Mouse (Mus musculus) midbrain, embryonic 14.5 days (tissue): ENCODE data around the gene Rfx2. TPM values are rescaled to one million over a fixed set of nuclear protein-coding genes. Genes with fewer than 3 reads are reported as not detected.

ENCODE experiments used
- ATAC-seq: fragments of 200-750 bp; cut with Nextera tagmentation; 2 replicates; pipeline ENCODE4 v1.8.0; 2017; ENCODE audit warnings: moderate number of reproducible peaks, moderate library complexity; ENCODE audit not compliant: low FRiP score, low TSS enrichment
- DNase-seq: peaks from one replicate; pipeline ENCODE4 v3.0.0-alpha.2; 2015
- H3K27ac ChIP-seq: fragments of 300-500 bp; sonication (generic); replicated peaks from 2 replicates; pipeline ENCODE4 v1.5.1; 2014; ENCODE audit warnings: mild to moderate bottlenecking, low read depth, low read length, moderate library complexity
- H3K27me3 ChIP-seq: fragments of 300-500 bp; sonication (generic); 2 replicates; pipeline ENCODE4 v1.6.1; 2014; ENCODE audit warnings: low read length, control low read depth, mixed read lengths; ENCODE audit not compliant: control insufficient read depth, insufficient read depth
- H3K36me3 ChIP-seq: fragments of 300-500 bp; sonication (generic); 2 replicates; pipeline ENCODE4 v1.6.1; 2014; ENCODE audit warnings: low read length, control low read depth; ENCODE audit not compliant: control insufficient read depth, insufficient read depth
- H3K4me1 ChIP-seq: fragments of 300-500 bp; sonication (generic); 2 replicates; pipeline ENCODE4 v1.6.1; 2014; ENCODE audit warnings: mild to moderate bottlenecking, antibody characterized with exemption, low read length, control low read depth; ENCODE audit not compliant: control insufficient read depth, insufficient read depth
- H3K4me2 ChIP-seq: fragments of 300-500 bp; sonication (generic); 2 replicates; pipeline ENCODE4 v1.6.1; 2014; ENCODE audit warnings: mild to moderate bottlenecking, low read length, moderate library complexity
- H3K4me3 ChIP-seq: fragments of 300-500 bp; sonication (generic); replicated peaks from 2 replicates; pipeline ENCODE4 v1.5.1; 2014; ENCODE audit warnings: low read depth, low read length
- H3K9ac ChIP-seq: fragments of 300-500 bp; sonication (generic); replicated peaks from 2 replicates; pipeline ENCODE4 v1.6.1; 2014; ENCODE audit warnings: mild to moderate bottlenecking, low read length, moderate library complexity
- H3K9me3 ChIP-seq: fragments of 300-500 bp; sonication (generic); 2 replicates; pipeline ENCODE4 v1.6.1; 2016; ENCODE audit warnings: low read length, control low read depth, mixed read lengths; ENCODE audit not compliant: control insufficient read depth
- whole genome bisulfite sequencing: fragments of 180-500 bp; shearing (Covaris S2); extraction: QIAGEN DNeasy Blood & Tissue Kit; methylation state at CpG from one replicate; pipeline ENCODE4 v1.1.7; 2014; 5-methylcytosine and 5-hydroxymethylcytosine counted together
- polyA plus RNA-seq: library from polyadenylated mRNA; unstranded; fragments of >200 nt; fragmentation: Nextera tagmentation; extraction: Ambion mirVana; gene quantifications from 2 replicates; pipeline ENCODE4 v1.2.1, GENCODE M21; 2014

Gene Rfx2
- polyA plus RNA-seq, 1 experiment from 2014 or later, result 4.1 TPM

DNA sequence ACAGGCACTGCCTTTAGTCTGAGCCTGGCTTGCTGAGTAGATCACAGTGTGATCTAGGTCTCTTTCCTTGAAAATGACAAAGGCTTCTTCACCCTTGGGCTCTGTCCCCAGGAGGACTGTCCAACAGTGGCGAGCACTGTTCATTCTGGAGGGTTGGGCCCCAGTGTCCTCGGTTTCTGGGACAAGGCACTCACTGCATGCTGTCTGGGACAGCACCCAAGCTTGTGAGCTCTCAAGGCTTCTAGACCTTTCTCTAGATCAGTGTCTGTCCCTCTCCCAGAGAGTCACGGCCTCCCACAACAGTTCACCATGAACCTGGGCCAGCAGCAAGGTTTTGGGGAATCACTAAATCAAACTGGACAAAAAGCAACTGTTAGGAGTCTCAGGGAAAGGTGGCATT is 38.2 kb downstream of the Rfx2 start:
- Histone ChIP-seq H3K36me3 (no peaks in the 10 kb centered on the region), H3K4me3 (no peak overlapping the region), H3K4me2 (no peak overlapping the region), H3K9ac (no peak overlapping the region), H3K9me3 (no peaks in the 10 kb centered on the region), H3K4me1 (no peaks in the 10 kb centered on the region), H3K27ac (no peak overlapping the region), H3K27me3 (no peaks in the 10 kb centered on the region)
- no peak for ATAC-seq
- no peak for DNase-seq
- WGBS, result 88% methylated on average over 3 of the region's 3 CpGs

DNA sequence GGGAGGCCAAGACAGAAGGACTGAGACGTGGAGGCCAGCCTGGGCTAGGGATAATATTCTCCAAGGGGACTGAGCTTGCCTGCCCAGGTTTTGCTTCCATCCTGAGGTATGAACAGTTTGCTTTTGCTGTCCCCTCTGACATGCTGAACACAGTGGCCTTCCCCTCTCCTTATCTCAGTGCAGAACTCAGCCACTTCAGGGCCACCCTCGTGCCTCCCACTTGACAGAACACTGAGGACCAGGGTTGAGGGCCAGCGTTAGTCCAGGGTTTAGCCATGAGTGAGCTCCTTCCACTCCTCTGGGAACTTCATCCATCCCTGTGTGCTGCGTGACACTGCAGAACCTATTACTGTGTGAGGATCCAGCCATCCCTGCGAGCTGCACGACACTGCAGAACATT is 41.5 kb downstream of the Rfx2 start:
- H3K4me2 ChIP-seq, result no peak overlapping the region
- H3K4me3 ChIP-seq, result no peak overlapping the region
- DNase-seq (no peak), ATAC-seq (no peak)
- H3K9me3 ChIP-seq, result no peaks in the 10 kb centered on the region
- H3K36me3 ChIP-seq, result 0 out of 2 replicates have a peak, but pooled peaks cover 3% of the 10 kb centered on the region
- H3K27me3 ChIP-seq, result no peaks in the 10 kb centered on the region
- WGBS, result 91% methylated on average over 6 of the region's 6 CpGs
- no peak overlapping the region for H3K9ac ChIP-seq
- no peak overlapping the region for H3K27ac ChIP-seq
- no peaks in the 10 kb centered on the region for H3K4me1 ChIP-seq

DNA sequence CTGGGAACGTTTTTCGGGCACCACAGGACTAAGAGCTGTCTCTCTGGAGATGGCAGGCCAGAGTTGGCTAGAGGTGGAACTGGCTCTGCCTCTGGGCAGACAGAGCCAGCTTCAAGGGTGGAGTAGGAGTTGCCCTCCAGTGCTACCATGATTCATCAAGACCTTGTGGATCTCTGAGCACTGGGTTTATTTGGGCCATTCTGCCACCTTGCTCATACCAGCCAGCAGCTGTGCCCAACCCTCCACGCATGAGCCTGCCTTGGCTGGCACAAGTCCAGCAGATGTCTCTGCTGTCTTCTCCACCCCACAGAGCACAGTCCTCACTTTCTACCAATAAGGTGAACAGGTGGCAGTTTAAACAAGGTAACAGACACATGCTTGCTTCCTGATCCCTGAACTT is 41.9 kb downstream of the Rfx2 start:
- H3K4me1 ChIP-seq, result no peaks in the 10 kb centered on the region
- 83% methylated on average over 3 of the region's 3 CpGs for WGBS

DNA sequence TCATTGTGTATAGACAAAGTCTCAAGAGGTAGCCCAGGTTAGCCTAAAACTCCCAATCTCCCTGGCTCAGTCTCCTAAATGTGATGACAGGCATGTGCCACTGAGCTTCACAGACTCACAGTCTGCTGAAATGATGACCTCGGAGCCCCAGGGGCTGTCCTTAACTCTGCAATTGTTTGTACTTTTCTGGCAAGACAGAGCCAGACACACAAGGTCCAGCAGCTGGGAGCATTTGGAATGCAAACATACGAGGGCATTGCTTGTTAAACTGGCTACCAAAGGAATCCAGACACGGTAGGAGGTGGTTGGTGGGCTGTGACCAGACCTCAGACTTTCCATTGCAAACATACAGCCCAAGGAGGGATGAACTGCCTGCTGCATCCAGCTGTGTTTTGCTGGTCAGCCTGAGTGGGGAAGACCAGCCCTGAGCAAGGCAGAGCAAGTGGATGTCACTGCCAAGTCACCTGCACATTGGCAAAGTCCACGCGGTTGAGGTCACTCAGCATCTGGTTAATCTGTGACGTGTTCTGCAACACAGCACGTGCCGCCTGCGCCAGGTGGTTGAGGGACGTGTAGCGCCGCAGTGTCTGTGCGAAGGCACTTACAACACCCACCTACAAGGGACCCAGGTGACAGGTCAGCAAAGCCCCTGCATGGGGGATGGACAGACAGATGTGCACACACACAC is 50.4 kb downstream of the Rfx2 start:
- no peak overlapping the region for H3K27ac ChIP-seq
- H3K9ac ChIP-seq, result no peak overlapping the region
- H3K9me3 ChIP-seq, result 0 out of 2 replicates have a peak, but pooled peaks cover 3% of the 10 kb centered on the region
- no peak for ATAC-seq
- H3K4me1 ChIP-seq, result no peaks in the 10 kb centered on the region
- no peak overlapping the region for H3K4me3 ChIP-seq
- DNase-seq, result no peak
- H3K27me3 ChIP-seq, result no peaks in the 10 kb centered on the region
- H3K4me2 ChIP-seq, result no peak overlapping the region
- 85% methylated on average over 13 of the region's 13 CpGs for WGBS
- H3K36me3 ChIP-seq, result 0 out of 2 replicates have a peak, but pooled peaks cover 3% of the 10 kb centered on the region

More for the DNA sequence above, 41.9 kb downstream of the Rfx2 start:
- DNase-seq, result no peak
- Histone ChIP-seq H3K4me3 (no peak overlapping the region), H3K27me3 (no peaks in the 10 kb centered on the region), H3K36me3 (0 out of 2 replicates have a peak, but pooled peaks cover 3% of the 10 kb centered on the region), H3K4me2 (no peak overlapping the region), H3K27ac (no peak overlapping the region), H3K9me3 (no peaks in the 10 kb centered on the region), H3K9ac (no peak overlapping the region)
- no peak for ATAC-seq

DNA sequence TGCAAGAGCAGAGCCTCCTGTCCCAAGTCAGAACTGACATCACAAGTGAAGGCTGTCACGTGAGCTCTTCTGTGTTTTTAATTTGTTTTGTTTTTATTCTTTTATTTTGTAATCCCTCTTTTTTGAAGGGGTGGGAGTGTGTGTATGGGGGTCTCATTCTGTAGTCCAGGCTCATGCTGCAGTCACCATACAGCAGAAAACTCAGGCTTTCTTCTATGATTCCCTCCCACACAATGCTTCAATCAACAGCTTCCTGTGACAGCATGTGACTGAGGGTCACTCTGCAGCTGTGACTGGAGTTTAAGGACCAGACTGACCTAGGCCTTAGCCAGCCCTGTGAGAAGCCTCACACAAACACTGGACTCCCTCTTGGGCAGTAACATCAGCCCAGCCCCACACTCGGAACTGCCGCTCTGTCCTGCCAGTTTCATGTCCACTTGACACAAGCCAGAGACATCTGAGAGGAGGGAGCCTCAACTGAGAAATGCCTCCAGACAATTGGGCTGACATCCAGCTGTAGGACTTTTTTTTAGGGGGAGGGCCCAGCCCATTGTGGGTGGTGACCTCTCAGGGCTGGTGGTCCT is 51.9 kb downstream of the Rfx2 start:
- 39% methylated on average over 3 of the region's 3 CpGs for WGBS
- no peak for DNase-seq
- Histone ChIP-seq H3K9ac (no peak overlapping the region), H3K4me2 (no peak overlapping the region), H3K36me3 (no peaks in the 10 kb centered on the region), H3K27me3 (no peaks in the 10 kb centered on the region), H3K4me1 (no peaks in the 10 kb centered on the region), H3K27ac (peak overlapping the region; percentile 32; the same call in 1 of the 2 replicates), H3K9me3 (0 out of 2 replicates have a peak, but pooled peaks cover 3% of the 10 kb centered on the region), H3K4me3 (no peak overlapping the region)
- ATAC-seq, result no peak

DNA sequence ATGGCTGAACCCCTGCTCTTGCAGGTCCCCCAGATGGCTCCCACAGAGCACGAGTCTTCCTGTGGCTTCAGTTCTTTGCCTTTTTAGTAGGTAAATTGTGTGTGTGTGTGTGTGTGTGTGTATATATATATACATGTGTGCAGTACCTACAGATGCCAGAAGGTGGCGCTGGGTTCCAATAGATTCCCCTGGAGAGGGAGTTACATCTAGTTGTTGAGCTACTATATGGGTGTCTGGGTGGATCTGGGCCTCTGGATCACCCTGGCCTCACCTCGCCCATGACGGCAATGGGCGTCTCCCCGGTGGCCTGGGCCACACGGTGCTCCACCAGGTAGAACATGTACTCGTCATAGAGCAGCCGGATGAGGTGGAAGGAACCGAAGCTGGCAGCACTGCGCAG is 53.2 kb downstream of the Rfx2 start:
- H3K27ac ChIP-seq, result no peak overlapping the region
- no peak for DNase-seq
- H3K4me3 ChIP-seq, result no peak overlapping the region
- ATAC-seq, result no peak
- no peaks in the 10 kb centered on the region for H3K27me3 ChIP-seq
- no peak overlapping the region for H3K4me2 ChIP-seq
- 0 out of 2 replicates have a peak, but pooled peaks cover 3% of the 10 kb centered on the region for H3K9me3 ChIP-seq
- no peak overlapping the region for H3K9ac ChIP-seq
- no peaks in the 10 kb centered on the region for H3K4me1 ChIP-seq
- H3K36me3 ChIP-seq, result no peaks in the 10 kb centered on the region
- WGBS, result 91% methylated on average over 11 of the region's 11 CpGs

DNA sequence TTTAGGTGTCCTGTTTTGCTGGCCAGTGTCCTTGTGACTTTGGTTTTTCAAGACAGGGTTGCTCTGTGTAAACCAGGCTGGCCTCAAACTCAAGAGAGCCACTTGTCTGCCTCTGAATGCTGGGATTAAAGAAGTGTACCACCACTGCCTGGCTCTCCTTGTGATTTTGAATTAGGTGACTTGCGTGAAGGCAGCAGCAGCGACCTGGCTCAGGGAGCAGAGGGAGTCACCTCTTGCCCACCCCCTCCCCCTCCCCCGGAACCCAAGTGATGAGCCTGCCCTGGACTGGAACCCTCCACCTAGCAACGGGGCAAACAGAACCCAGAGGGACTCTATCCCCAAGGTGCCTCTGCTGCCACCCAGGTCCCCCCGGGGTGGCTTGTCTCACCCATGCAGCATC is 60.9 kb downstream of the Rfx2 start, which contains the start of gene Prr22:
TSS of gene Prr22 (plus strand) at position 301 of the 400 bp plus-strand sequence.
- H3K36me3 ChIP-seq, result peaks cover 45% of the 10 kb centered on the region
- H3K4me2 ChIP-seq, result no peak within 1 kb of the TSS
- DNase-seq, result no peak
- peaks cover 5% of the 10 kb centered on the region; the same call in 1 of the 2 replicates for H3K4me1 ChIP-seq
- H3K9me3 ChIP-seq, result no peaks in the 10 kb centered on the region
- no peak within 1 kb of the TSS for H3K9ac ChIP-seq
- no peak for ATAC-seq
- no peaks in the 10 kb centered on the region for H3K27me3 ChIP-seq
- no peak within 1 kb of the TSS for H3K4me3 ChIP-seq
- WGBS, result 95% methylated on average over 5 of the region's 5 CpGs
- H3K27ac ChIP-seq, result no peak within 1 kb of the TSS

DNA sequence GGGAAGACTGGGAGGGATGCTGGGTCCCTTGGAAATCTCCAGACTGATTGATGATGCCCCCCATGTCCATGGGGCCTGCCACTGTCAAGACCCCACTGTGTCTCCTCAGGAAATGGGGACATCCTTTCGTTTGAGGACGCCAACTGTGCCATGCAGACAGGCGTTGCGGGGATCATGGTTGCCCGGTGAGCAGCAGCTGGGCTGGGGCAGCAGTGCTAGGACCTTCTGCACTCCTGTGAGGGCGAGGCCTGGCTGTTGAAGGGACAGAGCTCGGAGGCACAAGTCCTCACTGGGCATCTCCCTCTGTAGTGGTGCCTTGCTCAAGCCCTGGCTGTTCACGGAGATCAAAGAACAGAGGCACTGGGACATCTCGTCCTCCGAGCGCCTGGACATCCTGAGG is 61.9 kb downstream of the Rfx2 start:
- no peak for ATAC-seq
- peaks cover 45% of the 10 kb centered on the region for H3K36me3 ChIP-seq
- H3K27me3 ChIP-seq, result no peaks in the 10 kb centered on the region
- H3K4me3 ChIP-seq, result no peak overlapping the region
- H3K27ac ChIP-seq, result no peak overlapping the region
- H3K4me1 ChIP-seq, result peaks cover 5% of the 10 kb centered on the region; the same call in 1 of the 2 replicates
- H3K9ac ChIP-seq, result no peak overlapping the region
- WGBS, result 93% methylated on average over 11 of the region's 11 CpGs
- DNase-seq, result no peak
- no peaks in the 10 kb centered on the region for H3K9me3 ChIP-seq
- no peak overlapping the region for H3K4me2 ChIP-seq
